Mouse (Mus musculus): ENCODE measurements at regions not wholly inside any gene's neighbourhood (a gene's known extent, or its start where the extent isn't known, plus 50 kb on each side); places are given as distances from the start of the nearest gene placed in this dataset.

- no peak for DNase-seq (ENCODE audit: low read depth, low spot score)
Measured at GRCm38 (mm10) chr6:19547589-19547988, 681.5 kb downstream of the Ankrd7 start.

- DNase-seq (ENCODE audit: low read depth, low spot score), result peak; percentile 30
Measured at GRCm38 (mm10) chr6:19551932-19552331, 685.8 kb downstream of the Ankrd7 start.

GRCm38 (mm10) chr6:19579421-19579820, 713.3 kb downstream of the Ankrd7 start:
- DNase-seq (ENCODE audit: low read depth, low spot score), result no peak

GRCm38 (mm10) chr6:19579887-19580286, 713.8 kb downstream of the Ankrd7 start:
- DNase-seq (ENCODE audit: low read depth, low spot score), result no peak
